Mouse (Mus musculus) bone marrow, adult 2 months (tissue): ENCODE measurements around the gene Lrig2.

Experiments
- CTCF ChIP-seq: fragments of 200-500 bp; IDR thresholded peaks from 2 replicates; pipeline ENCODE4 v1.5.1; 2011; ENCODE audit warnings: low read length, control low read depth; ENCODE audit not compliant: control insufficient read depth, insufficient read depth
- POLR2A ChIP-seq: fragments of 200-500 bp; IDR thresholded peaks from 2 replicates; pipeline ENCODE4 v1.6.1; 2011; ENCODE audit warnings: low read depth, mild to moderate bottlenecking, control low read depth, low read length, borderline replicate concordance; ENCODE audit not compliant: control insufficient read depth

- TF ChIP-seq POLR2A (no peak), CTCF (no peak)
These were observed 42.3 kb downstream of the Lrig2 start for GRCm38 (mm10) chr3:104469421-104469820.
